Mouse (Mus musculus) midbrain, postnatal 0 days (tissue): ENCODE results near the gene Atoh8. TPM values are rescaled to one million over a fixed set of nuclear protein-coding genes. Genes with fewer than 3 reads are reported as not detected.

ENCODE experiments used
- ATAC-seq: fragments of 200-750 bp; cut with Nextera tagmentation; 2 replicates; pipeline ENCODE4 v1.8.0; 2017; ENCODE audit warnings: moderate number of reproducible peaks, mild to moderate bottlenecking, moderate TSS enrichment, moderate library complexity; ENCODE audit not compliant: low FRiP score
- DNase-seq: peaks from one replicate; pipeline ENCODE4 v3.0.0-alpha.2; 2015; ENCODE audit warnings: low spot score
- H3K27ac ChIP-seq: fragments of 300-500 bp; sonication (generic); 2 replicates; pipeline ENCODE4 v1.5.1; 2014; ENCODE audit warnings: low read depth, mild to moderate bottlenecking, low read length, mixed read lengths
- H3K27me3 ChIP-seq: fragments of 300-500 bp; sonication (generic); 2 replicates; pipeline ENCODE4 v1.6.1; 2014; ENCODE audit warnings: low read length, control low read depth, mixed read lengths; ENCODE audit not compliant: insufficient read depth
- H3K36me3 ChIP-seq: fragments of 300-500 bp; sonication (generic); 2 replicates; pipeline ENCODE4 v1.6.1; 2014; ENCODE audit warnings: low read length, control low read depth, mixed read lengths; ENCODE audit not compliant: insufficient read depth
- H3K4me1 ChIP-seq: fragments of 300-500 bp; sonication (generic); 2 replicates; pipeline ENCODE4 v1.6.1; 2014; ENCODE audit warnings: mild to moderate bottlenecking, control low read depth, antibody characterized with exemption, low read length, mixed read lengths; ENCODE audit not compliant: insufficient read depth
- H3K4me2 ChIP-seq: fragments of 300-500 bp; sonication (generic); 2 replicates; pipeline ENCODE4 v1.6.1; 2014; ENCODE audit warnings: low read depth, mild to moderate bottlenecking, low read length, mixed read lengths; ENCODE audit not compliant: poor library complexity, severe bottlenecking
- H3K4me3 ChIP-seq: fragments of 300-500 bp; sonication (generic); 2 replicates; pipeline ENCODE4 v1.5.1; 2014; ENCODE audit warnings: low read depth, mild to moderate bottlenecking, low read length, moderate library complexity
- H3K9ac ChIP-seq: fragments of 300-500 bp; sonication (generic); replicated peaks from 2 replicates; pipeline ENCODE4 v1.6.1; 2014; ENCODE audit warnings: mild to moderate bottlenecking, low read length, moderate library complexity, mixed read lengths; ENCODE audit not compliant: poor library complexity, severe bottlenecking
- H3K9me3 ChIP-seq: fragments of 300-500 bp; sonication (generic); 2 replicates; pipeline ENCODE4 v1.6.1; 2016; ENCODE audit warnings: low read length, control low read depth
- CTCF ChIP-seq: IDR thresholded peaks from 2 replicates; pipeline ENCODE4 v1.5.1; 2016; ENCODE audit warnings: antibody characterized with exemption, mild to moderate bottlenecking
- WGBS: fragments of 180-500 bp; shearing (Covaris S2); extraction: QIAGEN DNeasy Blood & Tissue Kit; methylation state at CpG from one replicate; pipeline ENCODE4 v1.1.7; 2014; 5-methylcytosine and 5-hydroxymethylcytosine counted together
- polyA plus RNA-seq: library from polyadenylated mRNA; unstranded; fragments of >200 nt; fragmentation: Nextera tagmentation; extraction: Ambion mirVana; gene quantifications from 2 replicates; pipeline ENCODE4 v1.2.1, GENCODE M21; 2015
- total RNA-seq: library from RNA; depleted of rRNA; stranded (reverse); fragments of >200 nt; gene quantifications from 2 replicates; pipeline ENCODE4 v1.2.3, GENCODE M21; 2014; rRNA removed

Gene Atoh8
- total RNA-seq = 1.8 and 3.7 TPM in 2 replicates
- polyA plus RNA-seq = 1.9 and 2.3 TPM in 2 replicates

DNA sequence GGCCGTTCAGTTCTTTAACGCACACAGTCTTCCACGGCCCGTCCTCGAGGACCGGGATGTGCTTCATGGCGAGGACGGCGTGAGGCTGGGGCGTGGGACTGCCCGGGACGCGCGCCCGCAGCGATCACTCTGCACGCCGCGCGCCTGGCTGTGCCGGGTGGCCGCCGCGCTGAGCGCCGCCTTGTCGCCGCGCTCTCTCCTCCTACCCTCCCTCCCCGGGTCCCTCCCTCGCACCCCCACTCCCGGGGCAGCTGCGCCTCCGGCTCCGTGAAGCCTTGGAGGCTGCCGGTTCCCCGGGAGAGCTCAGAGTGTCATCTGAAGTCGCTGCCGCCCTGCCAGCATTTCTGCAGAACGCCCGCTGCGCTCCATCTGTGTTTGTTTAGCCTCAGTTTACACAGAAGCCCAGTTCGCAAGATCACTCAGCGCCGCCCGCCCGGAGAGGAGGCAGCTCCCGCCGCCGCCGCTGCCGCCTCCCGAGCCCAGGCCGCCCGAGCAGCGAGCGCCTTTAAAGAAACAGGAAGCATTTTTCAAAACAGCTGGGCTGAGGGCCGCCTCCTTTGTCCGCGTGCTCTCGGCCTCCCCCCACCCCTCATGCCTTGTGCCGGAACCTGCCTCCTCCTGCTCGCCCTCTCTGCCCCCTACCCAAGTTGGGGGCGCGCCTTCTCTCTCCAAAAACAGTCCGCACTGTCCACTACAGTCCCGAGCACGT lies at the start of gene Atoh8:
TSS of gene Atoh8 (minus strand) at position 480 of the 709 bp plus-strand sequence.
- ATAC-seq (peak; percentile 21; the same call in 1 of the 2 replicates), DNase-seq (no peak)
- 2% methylated on average over 48 of the region's 68 CpGs for WGBS
- no peak for TF ChIP-seq CTCF
- Histone ChIP-seq H3K4me3 (peak within 1 kb of the TSS; percentile 57), H3K27me3 (peaks cover 36% of the 10 kb centered on the region), H3K4me1 (0 out of 2 replicates have a peak, but pooled peaks cover 2% of the 10 kb centered on the region), H3K9ac (peak within 1 kb of the TSS; percentile 46), H3K9me3 (no peaks in the 10 kb centered on the region), H3K27ac (no peak within 1 kb of the TSS), H3K4me2 (peak within 1 kb of the TSS; percentile 100), H3K36me3 (no peaks in the 10 kb centered on the region)

DNA sequence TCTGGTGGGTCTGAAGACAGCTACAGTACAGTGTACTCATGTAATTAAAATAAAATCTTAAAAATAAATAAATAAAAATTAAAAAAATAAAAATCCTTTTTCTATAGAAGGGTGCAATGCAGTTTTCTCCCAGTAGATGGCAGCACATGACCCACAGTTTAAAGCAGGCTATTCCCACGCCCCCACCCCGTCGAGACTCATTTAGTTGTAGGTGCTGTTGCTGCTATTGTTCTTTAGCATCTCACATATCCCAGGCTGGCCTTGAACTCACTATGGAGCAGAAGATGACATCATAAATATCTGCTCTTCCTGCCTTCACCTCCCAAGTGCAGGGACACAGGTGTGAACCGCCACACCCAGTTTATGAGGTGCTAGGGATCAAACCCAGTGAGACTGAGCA lies 48.5 kb upstream of the Atoh8 start:
- H3K36me3 ChIP-seq = no peaks in the 10 kb centered on the region
- no peaks in the 10 kb centered on the region for H3K27me3 ChIP-seq
- no peak overlapping the region for H3K9ac ChIP-seq
- ATAC-seq (no peak), DNase-seq (peak; percentile 34)
- peak; percentile 71 for TF ChIP-seq CTCF
- no peak overlapping the region for H3K4me2 ChIP-seq
- WGBS = 27% methylated on average over 4 of the region's 4 CpGs
- no peak overlapping the region for H3K27ac ChIP-seq
- no peaks in the 10 kb centered on the region for H3K9me3 ChIP-seq
- H3K4me3 ChIP-seq = no peak overlapping the region
- H3K4me1 ChIP-seq = no peaks in the 10 kb centered on the region

DNA sequence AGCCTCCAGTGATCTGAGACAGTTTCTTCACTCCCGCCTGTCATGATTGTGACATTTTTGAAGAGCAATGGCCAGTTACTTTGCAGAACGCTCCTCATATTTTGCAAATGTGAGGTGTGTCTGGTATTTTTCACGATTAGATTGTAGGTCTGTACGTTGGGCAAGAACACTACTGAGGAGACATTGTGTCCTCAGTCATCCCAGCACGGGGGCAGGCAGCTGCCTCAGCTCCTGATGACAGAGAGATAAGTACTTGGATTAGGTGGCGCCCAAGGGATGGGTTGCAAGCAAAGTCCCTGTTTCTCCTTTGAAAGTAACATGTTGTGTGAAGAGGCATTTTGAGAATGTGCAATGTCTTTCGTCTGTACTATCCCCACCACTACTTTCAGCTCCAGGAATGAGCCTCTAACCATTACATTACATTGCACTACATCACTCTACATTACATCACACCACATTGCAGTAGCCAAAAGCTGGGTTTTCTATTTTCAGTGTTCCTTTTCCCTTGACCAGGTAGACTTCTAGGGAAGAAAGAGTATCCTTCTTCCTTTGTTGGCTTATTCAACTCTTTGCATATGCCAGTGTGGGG lies 45.1 kb upstream of the Atoh8 start:
- TF ChIP-seq CTCF = no peak
- no peak for DNase-seq
- H3K27me3 ChIP-seq = no peaks in the 10 kb centered on the region
- ATAC-seq = no peak
- no peak overlapping the region for H3K4me3 ChIP-seq
- no peak overlapping the region for H3K9ac ChIP-seq
- H3K36me3 ChIP-seq = no peaks in the 10 kb centered on the region
- no peak overlapping the region for H3K4me2 ChIP-seq
- H3K27ac ChIP-seq = no peak overlapping the region
- H3K9me3 ChIP-seq = no peaks in the 10 kb centered on the region
- WGBS = 78% methylated on average over 7 of the region's 7 CpGs
- no peaks in the 10 kb centered on the region for H3K4me1 ChIP-seq

DNA sequence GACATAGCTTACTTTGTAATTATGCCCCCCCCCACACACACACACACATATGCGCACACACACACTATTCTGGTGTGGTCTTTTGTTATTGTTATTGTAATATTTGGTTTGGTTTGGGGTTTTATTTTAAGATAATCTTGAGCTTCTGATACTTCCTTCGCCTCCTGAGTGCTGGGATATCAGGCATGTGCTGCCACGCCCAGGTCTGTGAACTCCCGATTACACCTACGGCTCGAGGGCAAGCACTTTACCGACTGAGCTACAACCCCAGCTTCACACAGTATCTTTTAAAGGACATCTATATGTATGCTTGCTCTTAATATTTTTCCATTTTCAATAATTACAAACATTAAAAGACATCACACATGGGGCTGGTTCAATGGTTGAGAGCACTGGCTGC lies 44.1 kb upstream of the Atoh8 start:
- DNase-seq = no peak
- 86% methylated on average over 7 of the region's 7 CpGs for WGBS
- ATAC-seq = no peak
- Histone ChIP-seq H3K4me2 (no peak overlapping the region), H3K4me1 (no peaks in the 10 kb centered on the region), H3K27ac (no peak overlapping the region), H3K9me3 (no peaks in the 10 kb centered on the region), H3K9ac (no peak overlapping the region), H3K27me3 (no peaks in the 10 kb centered on the region), H3K4me3 (no peak overlapping the region), H3K36me3 (no peaks in the 10 kb centered on the region)
- TF ChIP-seq CTCF = no peak

DNA sequence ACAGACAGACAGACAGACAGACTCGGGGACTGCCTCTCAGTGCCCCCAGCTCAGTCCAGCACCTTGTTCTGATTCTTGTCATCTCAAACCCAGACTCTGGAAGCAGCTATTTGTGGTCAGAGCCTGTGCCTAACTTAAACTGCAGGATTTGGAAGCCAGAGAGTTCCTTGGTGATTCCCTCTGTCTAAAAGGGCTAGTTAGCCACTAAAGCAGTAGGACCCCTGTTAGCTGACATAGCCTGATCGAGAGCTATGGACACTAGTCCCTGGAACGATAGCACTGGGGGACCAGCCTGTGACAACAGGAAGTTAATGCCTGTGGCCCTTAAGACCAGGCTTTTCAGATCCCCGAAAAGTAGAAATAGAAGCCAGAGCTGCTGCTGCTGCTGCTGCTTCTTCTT lies 43.5 kb upstream of the Atoh8 start:
- H3K27me3 ChIP-seq = no peaks in the 10 kb centered on the region
- no peaks in the 10 kb centered on the region for H3K4me1 ChIP-seq
- no peaks in the 10 kb centered on the region for H3K9me3 ChIP-seq
- no peak overlapping the region for H3K27ac ChIP-seq
- no peak overlapping the region for H3K4me3 ChIP-seq
- WGBS = 69% methylated on average over 4 of the region's 4 CpGs
- DNase-seq (no peak), ATAC-seq (no peak)
- H3K9ac ChIP-seq = no peak overlapping the region
- no peaks in the 10 kb centered on the region for H3K36me3 ChIP-seq
- TF ChIP-seq CTCF = no peak
- no peak overlapping the region for H3K4me2 ChIP-seq

DNA sequence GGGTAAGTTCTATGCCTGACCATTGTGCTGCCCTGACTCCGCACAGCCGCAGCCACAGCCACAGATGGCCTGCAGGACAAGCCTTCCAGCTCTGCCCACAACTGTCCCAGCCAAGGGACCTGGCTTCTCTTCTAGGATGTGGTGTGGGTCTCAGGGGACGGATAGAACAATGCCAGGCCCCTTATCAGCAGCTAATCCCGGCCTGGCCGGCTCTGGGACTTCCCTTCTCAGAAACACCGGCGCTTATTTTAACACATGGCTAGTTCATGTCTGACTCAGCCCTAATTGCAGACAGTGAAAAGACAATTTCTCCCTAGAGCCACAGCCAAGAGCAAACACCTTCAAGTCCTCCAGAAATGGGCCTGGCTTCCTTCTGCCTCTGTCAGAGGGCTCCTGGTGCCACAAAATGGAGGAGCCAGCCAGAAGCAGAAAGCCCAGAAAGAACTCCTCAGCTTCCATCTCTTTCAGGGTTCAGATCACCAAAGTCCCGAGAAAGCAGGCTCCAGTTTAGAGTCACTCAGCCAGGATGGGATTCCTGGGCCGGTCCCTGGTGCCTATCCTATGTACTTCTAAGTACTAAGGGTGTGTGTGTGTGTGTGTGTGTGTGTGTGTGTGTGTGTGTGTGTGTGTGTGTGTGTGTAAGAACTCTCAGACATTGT lies 42.3 kb upstream of the Atoh8 start:
- no peak overlapping the region for H3K9ac ChIP-seq
- no peak overlapping the region for H3K4me2 ChIP-seq
- no peak for TF ChIP-seq CTCF
- H3K4me1 ChIP-seq = no peaks in the 10 kb centered on the region
- no peaks in the 10 kb centered on the region for H3K36me3 ChIP-seq
- no peak overlapping the region for H3K27ac ChIP-seq
- DNase-seq = no peak
- no peak overlapping the region for H3K4me3 ChIP-seq
- WGBS = 66% methylated on average over 9 of the region's 9 CpGs
- no peaks in the 10 kb centered on the region for H3K27me3 ChIP-seq
- no peak for ATAC-seq
- H3K9me3 ChIP-seq = no peaks in the 10 kb centered on the region
